Mouse (Mus musculus): ENCODE measurements around the gene Iqgap2.

GRCm38 (mm10) chr13:95822918-95823317, 68.8 kb downstream of the Iqgap2 start:
- TF ChIP-seq CTCF (IDR thresholded peaks at IDR 0.05; ENCODE audit: low read depth, low read length) (no peak), POLR2A (IDR thresholded peaks at IDR 0.05; ENCODE audit: borderline replicate concordance, low read depth, low read length) (no peak)
